Mouse (Mus musculus): Measurements from ENCODE around the gene Ezh2. TPM values are rescaled to one million over a fixed set of nuclear protein-coding genes. Genes with fewer than 3 reads are reported as not detected.
A peak's percentile ranks its signal among the peaks of the same experiment; 100 is the strongest.

Gene Ezh2
- polyA plus RNA-seq, 1 experiment from 2014 or later, result 64.4 TPM

DNA sequence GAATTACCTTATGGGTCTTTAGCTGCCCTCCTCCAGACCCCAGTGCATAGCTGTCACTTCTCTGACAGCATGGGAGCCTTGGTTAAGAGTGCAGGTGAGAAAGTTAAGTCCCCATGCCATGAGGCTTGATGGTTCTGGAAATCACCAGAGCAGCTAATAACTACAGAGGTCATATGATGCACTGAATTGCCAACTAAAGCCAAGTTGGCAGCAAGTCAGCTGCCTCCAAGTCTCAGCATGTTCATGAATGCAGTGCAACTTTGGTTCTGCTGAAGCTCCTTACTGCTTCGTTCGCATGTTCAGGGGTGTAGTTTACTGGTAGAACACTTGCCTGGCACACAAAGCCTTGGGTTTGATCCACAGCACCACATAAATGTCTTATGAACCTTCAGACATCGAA, 72.7 kb downstream of the Ezh2 start:
- H3K4me3 ChIP-seq (replicated peaks; ENCODE audit: low read length), result no peak overlapping the region
- no peaks in the 10 kb centered on the region for H3K27me3 ChIP-seq (ENCODE audit: control insufficient read depth, insufficient read depth, low read length)
- 89% methylated on average over 3 of the region's 3 CpGs for WGBS
- no peak for ATAC-seq (ENCODE audit: insufficient read depth, low FRiP score)
- no peaks in the 10 kb centered on the region for H3K4me1 ChIP-seq (ENCODE audit: control insufficient read depth, insufficient read depth, low read length)
- peaks cover 12% of the 10 kb centered on the region; the same call in 1 of the 2 replicates for H3K36me3 ChIP-seq (ENCODE audit: control insufficient read depth, insufficient read depth, low read length)
- no peak overlapping the region for H3K27ac ChIP-seq (ENCODE audit: low read length)
- no peak overlapping the region for H3K4me2 ChIP-seq (ENCODE audit: low read depth, low read length)
- H3K9me3 ChIP-seq (replicated peaks; ENCODE audit: control insufficient read depth, low read length), result no peaks in the 10 kb centered on the region
- H3K9ac ChIP-seq (ENCODE audit: low read length), result no peak overlapping the region

DNA sequence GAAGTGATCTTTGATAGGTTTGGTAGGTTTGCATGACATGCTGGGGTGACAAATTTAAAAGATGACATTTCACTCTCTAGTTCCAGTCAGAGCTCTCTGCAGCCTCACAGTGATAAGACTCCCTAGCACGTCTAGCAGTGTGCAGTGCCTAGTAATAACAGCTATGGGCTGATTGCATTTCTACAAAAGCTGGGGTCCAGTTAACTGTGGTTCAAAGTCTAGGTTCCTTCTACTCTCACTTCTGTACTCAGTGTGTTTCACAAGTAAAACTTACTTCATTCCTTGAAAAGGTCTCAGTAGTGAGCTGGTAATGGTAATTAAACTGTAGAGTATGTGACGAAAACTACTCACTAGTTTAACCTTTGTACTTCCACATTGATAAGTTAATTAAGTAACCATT, 75.1 kb downstream of the Ezh2 start:
- Histone ChIP-seq H3K4me1 (ENCODE audit: control insufficient read depth, insufficient read depth, low read length) (no peaks in the 10 kb centered on the region), H3K9ac (ENCODE audit: low read length) (no peak overlapping the region), H3K9me3 (replicated peaks; ENCODE audit: control insufficient read depth, low read length) (no peaks in the 10 kb centered on the region), H3K4me2 (ENCODE audit: low read depth, low read length) (no peak overlapping the region), H3K4me3 (replicated peaks; ENCODE audit: low read length) (no peak overlapping the region), H3K27ac (ENCODE audit: low read length) (no peak overlapping the region), H3K27me3 (ENCODE audit: control insufficient read depth, insufficient read depth, low read length) (no peaks in the 10 kb centered on the region), H3K36me3 (ENCODE audit: control insufficient read depth, insufficient read depth, low read length) (peaks cover 26% of the 10 kb centered on the region)
- no peak for ATAC-seq (ENCODE audit: insufficient read depth, low FRiP score)
- WGBS, result 84% methylated on average over 2 of the region's 2 CpGs

DNA sequence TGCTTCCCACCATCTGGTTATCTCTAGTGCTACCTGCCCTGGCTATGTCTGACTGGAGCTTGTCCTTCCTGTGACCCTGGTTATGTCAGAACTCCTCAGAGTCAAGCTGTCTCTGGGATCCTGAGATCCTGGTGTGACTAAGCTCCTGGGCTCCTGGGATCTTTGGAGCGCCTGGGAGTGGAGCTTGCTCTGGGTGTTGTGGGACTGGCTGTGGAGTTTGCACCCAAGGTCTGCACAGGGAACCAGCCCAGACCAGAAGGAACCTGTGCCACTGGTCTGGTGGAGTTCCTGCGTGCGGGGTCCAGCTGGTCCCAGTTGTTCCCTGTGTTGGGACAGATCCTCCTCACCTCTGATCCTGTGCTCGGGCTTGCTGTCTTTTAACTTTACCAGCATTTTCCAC, 100.6 kb downstream of the Ezh2 start:
- Histone ChIP-seq H3K9ac (ENCODE audit: low read length) (no peak overlapping the region), H3K27ac (ENCODE audit: low read length) (no peak overlapping the region), H3K9me3 (replicated peaks; ENCODE audit: control insufficient read depth, low read length) (no peaks in the 10 kb centered on the region), H3K4me1 (ENCODE audit: control insufficient read depth, insufficient read depth, low read length) (0 out of 2 replicates have a peak, but pooled peaks cover 2% of the 10 kb centered on the region), H3K4me3 (replicated peaks; ENCODE audit: low read length) (no peak overlapping the region), H3K36me3 (ENCODE audit: control insufficient read depth, insufficient read depth, low read length) (no peaks in the 10 kb centered on the region), H3K27me3 (ENCODE audit: control insufficient read depth, insufficient read depth, low read length) (no peaks in the 10 kb centered on the region), H3K4me2 (ENCODE audit: low read depth, low read length) (no peak overlapping the region)
- peak; percentile 29; the same call in 1 of the 2 replicates for ATAC-seq (ENCODE audit: insufficient read depth, low FRiP score)
- 67% methylated on average over 4 of the region's 4 CpGs for WGBS

DNA sequence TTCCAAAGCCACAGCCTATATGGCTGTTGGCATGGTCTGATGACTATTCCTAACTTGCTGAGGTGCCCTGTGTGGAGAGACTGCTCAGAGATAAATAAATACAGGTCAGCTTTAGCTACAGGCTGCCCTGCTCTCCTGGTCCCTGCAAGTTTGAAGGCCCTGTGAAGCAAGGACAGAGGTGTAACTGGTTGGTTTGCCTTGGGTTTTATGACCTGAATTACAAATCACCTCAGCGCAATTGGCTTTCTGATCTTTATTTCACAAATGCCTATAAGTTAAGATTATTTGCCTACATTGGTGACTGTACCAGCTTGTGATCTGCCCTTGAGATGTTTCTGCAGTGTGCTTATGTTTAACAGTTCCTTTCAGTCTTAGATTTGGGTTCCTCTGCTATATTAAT, 113.1 kb downstream of the Ezh2 start:
- no peak overlapping the region for H3K27ac ChIP-seq (ENCODE audit: low read length)
- H3K4me1 ChIP-seq (ENCODE audit: control insufficient read depth, insufficient read depth, low read length), result no peaks in the 10 kb centered on the region
- H3K36me3 ChIP-seq (ENCODE audit: control insufficient read depth, insufficient read depth, low read length), result no peaks in the 10 kb centered on the region
- H3K27me3 ChIP-seq (ENCODE audit: control insufficient read depth, insufficient read depth, low read length), result no peaks in the 10 kb centered on the region
- no peak overlapping the region for H3K9ac ChIP-seq (ENCODE audit: low read length)
- no peaks in the 10 kb centered on the region for H3K9me3 ChIP-seq (replicated peaks; ENCODE audit: control insufficient read depth, low read length)
- no peak for ATAC-seq (ENCODE audit: insufficient read depth, low FRiP score)
- H3K4me2 ChIP-seq (ENCODE audit: low read depth, low read length), result no peak overlapping the region
- no peak overlapping the region for H3K4me3 ChIP-seq (replicated peaks; ENCODE audit: low read length)
- 87% methylated on average over 1 of the region's 1 CpGs for WGBS

Other genes starting within 250 kb of the Ezh2 start
- gene Cul1, start 141.9 kb downstream of the Ezh2 start, polyA plus RNA-seq (2015; fragmentation: Nextera tagmentation; extraction: Ambion mirVana), result 109 and 113 TPM in 2 replicates
- gene Pdia4, start 218.1 kb upstream of the Ezh2 start, polyA plus RNA-seq (2015; fragmentation: Nextera tagmentation; extraction: Ambion mirVana), result 283 and 314 TPM in 2 replicates
- gene Zfp786, start 235.5 kb upstream of the Ezh2 start, polyA plus RNA-seq (2015; fragmentation: Nextera tagmentation; extraction: Ambion mirVana), result 2.4 and 2.6 TPM in 2 replicates
- 8.4 and 8.8 TPM in 2 replicates for gene Zfp398, start 240.3 kb upstream of the Ezh2 start, polyA plus RNA-seq (2015; fragmentation: Nextera tagmentation; extraction: Ambion mirVana)

Data from stomach, embryonic 16.5 days (tissue).